Mouse (Mus musculus) large intestine, adult 2 months (tissue): ENCODE results near the gene Apeh. TPM values are rescaled to one million over a fixed set of nuclear protein-coding genes. Genes with fewer than 3 reads are reported as not detected.

Experiments
- DNase-seq: peaks from one replicate; pipeline ENCODE4 v3.0.0-alpha.2; 2012; ENCODE audit warnings: low read depth, low spot score
- WGBS: fragments of 180-500 bp; shearing (Covaris S2); methylation state at CpG from one replicate; pipeline ENCODE4 v1.1.7; 2018; 5-methylcytosine and 5-hydroxymethylcytosine counted together
- polyA plus RNA-seq: library from polyadenylated mRNA; depleted of rRNA; stranded (reverse); fragments of >200 nt; gene quantifications from 2 replicates; pipeline ENCODE4 v1.2.3, GENCODE M21; 2012

The Apeh gene
- polyA plus RNA-seq, 1 experiment: 173 TPM

DNA sequence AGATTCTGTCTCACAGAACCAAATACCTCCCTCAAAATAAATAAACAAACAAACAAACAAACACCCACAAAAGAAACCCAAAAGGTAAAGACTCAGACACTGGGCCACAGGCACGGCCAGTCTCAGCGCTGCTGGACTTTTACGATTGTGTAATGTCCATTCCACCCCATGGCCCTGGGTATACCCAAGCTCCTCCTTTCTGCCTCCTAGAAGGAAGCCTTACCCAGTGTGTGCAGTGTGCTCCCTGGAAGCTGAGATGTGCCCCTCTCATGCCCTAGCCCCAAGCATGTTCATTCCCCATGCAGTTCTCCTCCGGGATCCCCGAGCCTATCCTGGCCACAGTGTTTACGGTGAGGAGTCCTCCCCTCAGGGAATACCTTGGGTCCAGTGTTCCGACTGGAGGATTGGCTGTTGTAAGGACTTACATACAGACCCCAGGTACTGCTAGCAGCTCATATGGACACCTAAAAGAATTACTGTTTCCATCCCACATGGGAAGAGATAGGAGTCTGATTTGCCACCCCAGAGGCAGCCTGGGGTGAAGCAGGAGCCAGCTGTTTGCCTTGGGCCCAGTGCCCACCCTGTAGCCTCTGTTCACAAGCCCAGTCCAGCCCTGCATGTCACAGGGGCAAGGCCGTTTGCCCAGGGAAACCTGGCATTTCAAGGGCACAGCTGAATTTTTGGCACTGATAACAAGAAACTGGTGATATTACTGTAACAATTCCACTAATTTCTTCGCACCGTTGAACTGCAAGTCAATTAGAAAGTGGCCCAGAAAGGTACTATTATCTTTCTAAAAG lies 27.0 kb upstream of the Apeh start:
- WGBS: 90% methylated on average over 10 of the region's 10 CpGs
- DNase-seq: no peak

DNA sequence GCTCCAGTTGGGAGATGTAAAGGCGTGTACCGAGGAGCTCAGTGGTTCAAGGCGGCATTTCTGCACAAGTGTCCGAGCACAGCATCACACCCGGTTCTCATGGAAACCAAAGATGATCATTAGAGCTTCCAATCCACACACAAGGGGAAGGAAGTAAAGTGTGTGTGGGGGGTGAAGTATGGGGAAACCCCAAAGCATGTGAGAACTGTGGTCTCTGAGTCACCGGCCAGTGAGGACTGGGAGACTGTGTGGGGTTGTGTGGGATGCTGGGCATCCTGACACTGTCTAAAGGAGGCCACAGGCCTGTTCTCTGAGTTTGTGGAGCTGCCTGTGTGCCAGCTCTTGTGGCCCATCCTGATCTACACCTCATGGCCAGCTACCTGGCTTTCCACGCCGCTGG lies 26.3 kb upstream of the Apeh start:
- 84% methylated on average over 8 of the region's 8 CpGs for WGBS
- DNase-seq: no peak

DNA sequence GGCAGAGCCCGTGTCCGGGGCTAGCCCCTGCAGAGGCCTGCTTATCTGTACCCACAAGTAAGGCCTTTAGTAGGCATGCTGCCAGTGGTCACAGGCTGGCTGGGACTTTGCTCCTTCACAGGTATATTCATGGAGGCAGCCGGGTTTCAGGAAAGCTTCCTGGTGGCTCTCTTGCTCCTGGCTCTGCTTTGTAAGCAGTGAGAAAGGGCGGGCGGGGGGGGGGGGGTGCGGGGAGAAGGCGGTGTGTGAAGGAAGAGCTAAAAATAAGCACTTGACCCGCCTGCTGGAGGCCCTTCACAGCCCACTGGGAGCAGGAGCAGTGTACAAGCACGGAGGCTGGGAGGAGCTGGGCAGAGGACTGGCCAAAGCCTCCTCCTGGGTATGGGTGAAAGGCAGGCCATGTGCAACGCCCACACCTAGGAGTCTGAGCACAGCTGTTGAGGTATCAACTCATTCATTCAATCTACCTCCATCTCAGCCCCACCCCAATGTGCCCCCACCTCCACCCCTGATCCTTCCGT lies 25.5 kb upstream of the Apeh start:
- 13% methylated on average over 11 of the region's 11 CpGs for WGBS
- peak; percentile 60 for DNase-seq

DNA sequence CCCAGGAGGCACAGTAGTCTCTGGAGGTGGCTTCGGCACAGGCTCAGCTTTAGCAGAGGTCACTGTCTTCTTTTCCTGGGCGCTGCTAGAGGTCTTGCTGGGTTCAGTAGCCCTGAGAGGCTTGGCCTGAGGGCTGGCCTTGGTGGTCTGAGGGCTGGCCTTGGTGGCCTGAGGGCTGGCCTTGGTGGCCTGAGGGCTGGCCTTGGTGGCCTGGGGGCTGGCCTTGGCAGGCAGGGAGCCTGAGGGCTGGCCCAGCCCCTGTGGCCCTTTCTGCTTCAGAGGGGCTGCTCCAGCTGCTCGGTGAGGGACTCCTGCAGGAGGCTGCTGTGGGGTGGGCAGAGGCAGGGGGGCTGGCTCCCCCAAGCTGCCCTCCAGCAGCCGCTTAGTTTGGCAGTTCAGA lies 22.7 kb upstream of the Apeh start:
- WGBS: 68% methylated on average over 4 of the region's 4 CpGs
- DNase-seq: no peak

DNA sequence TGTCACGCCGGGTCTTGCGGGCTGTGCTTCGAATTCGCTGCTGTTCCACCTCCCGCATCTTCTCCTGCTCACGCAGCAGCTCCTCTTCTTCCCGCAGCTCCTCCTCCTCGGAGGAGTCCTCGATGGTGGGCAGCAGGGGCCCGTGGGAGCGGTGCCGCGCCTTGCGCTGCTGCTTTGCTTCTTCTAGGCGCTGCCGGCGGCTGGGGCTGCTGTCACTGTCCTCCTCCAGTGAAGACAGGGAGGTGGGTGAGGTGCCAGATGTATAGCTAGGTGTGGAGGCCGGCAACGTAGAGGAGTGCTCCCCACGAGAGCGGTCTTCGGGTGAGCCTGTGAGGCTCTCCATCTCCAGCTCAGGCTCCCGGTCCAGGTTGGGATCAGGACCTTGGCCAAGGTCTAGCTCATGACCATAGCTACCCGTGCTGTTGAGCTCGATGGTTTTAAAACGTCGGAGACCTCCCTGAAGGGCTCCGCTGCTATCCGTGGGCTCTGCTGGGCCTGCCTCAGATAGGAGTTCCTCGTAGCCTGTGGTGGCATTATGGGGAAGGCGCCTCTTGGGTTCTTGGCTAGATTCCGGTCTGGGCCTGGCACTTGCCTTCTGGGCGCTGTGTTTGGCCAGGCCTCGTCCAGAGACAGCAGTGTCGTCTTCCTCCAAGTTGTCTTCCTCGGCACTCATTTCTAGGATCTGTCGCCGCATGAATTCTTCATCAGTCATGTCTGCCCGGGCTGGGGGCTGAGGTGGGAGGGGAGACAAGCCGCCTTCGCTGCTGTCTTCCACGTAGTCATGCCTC lies 21.1 kb upstream of the Apeh start:
- 84% methylated on average over 43 of the region's 43 CpGs for WGBS

DNA sequence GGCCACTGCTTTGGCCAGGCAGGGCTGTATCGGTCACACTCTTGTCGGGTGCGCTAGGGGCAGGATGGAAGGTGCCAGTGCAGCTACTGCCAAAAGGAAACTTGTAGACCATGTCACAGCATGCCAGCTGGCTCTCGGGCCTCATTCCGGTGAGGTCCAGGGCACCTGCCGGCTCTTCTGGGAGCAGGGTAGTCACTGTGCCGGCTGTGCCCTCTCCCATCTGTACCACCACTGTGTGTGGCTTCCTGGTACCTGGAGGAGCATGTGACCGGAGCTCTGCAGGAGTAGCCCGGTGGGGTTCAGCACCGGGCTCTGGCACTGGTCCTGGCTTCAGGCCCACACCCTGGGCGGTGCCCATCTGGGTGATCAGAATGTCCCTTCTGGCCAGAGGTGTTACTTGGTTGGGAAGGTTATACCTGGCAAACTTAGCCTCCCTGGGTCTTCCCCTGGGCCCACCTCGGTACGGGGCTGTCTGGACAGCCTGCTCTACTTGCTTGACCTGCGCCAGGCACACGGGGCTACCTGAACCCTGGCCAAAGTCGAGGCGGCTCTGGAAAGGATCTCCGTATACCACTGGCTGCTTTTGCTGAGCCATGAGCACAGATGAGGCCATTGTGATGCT lies 18.4 kb upstream of the Apeh start:
- WGBS: 72% methylated on average over 18 of the region's 18 CpGs
- no peak for DNase-seq

More for the DNA sequence above, 21.1 kb upstream of the Apeh start:
- no peak for DNase-seq

DNA sequence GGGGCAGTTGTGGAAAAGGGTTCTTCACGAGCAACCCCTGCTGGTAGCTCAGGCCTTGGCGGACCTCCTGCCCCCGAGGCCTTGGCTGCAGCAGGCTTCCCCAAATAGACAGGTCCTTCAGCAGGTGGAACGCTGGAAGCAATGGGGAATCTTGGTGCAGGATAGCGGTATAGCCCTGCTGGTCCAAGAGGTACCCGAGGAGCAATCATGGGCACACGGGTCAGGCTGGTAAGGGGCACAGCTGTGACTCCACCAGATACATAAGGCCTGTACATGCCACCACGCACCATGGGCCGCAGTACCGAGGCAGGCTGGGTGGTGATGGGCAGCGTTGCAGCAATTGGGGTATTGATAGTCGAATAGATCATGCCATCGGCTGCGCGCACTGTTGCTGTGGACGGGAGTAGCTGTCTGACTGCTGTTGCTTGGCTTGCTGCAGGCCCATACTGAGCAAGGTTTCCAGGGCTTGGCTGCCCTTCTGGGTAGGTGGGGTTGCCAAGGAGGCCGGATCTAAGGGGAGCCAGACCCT lies 17.3 kb upstream of the Apeh start:
- DNase-seq: no peak
- WGBS: 74% methylated on average over 17 of the region's 17 CpGs

DNA sequence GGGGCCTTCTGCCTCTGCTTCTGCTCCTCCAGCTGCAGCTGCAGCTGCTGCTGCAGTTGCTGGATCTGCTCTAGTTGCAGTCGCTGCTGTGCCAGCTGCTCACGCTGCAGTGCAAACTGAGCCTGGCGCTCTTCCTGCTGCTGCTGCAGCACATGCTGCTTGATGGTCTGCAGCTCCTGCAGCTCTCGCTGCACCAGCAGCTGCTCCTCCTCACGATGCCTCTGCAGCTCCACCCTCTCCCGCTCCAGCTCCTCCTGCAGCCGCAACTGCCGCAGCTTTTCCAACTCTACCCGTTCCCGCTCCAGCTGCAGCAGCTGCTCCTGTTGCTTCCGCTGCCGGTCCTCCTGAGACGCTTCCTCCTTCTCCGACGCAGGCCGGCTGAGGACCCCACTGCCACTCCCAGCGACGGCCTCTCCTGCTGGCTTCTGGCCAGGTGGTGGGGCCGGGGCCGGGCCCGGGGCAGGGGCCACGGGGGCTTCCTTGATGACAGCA lies 16.7 kb upstream of the Apeh start:
- 5% methylated on average over 22 of the region's 22 CpGs for WGBS

DNA sequence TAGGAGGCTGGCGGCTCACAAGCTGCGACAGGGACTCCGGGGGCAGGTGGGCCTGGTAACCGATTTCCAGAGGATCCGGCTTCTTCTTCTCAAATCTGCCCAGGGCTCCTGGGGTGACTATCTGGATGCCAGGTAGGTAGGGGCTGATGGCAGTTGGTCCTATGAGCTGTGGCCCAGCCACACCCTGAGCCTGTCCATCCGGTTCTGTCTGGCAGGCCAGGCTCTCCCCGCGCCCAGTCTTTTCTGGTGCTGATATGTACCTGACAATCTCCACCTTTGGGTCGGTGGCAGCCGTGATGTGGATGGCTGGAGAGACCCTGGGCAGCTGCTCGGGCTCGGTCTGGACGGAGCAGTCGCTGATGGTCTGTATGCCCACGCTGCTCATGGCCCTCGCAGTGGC lies 15.8 kb upstream of the Apeh start:
- no peak for DNase-seq
- 32% methylated on average over 16 of the region's 16 CpGs for WGBS

More for the DNA sequence above, 16.7 kb upstream of the Apeh start:
- DNase-seq: no peak

DNA sequence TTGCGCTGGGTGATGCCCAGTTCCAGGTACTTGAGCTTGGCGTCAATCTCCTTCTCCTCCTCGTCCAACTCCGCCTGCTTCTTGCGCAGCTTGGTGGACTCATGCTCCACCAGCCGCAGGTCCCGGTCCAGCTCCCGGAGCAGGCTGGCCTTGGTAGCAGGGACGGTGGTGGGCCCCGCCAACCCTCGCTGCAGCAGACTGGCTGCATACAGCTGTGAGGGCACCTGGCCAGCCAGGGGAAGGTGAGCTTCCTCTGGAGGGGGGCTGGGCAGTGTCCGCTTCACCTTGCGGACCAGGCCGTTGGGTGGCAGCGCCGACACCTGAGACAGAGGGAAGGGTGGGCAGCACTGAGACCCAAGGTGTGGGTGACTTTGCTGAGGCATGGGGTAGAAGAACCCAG lies 13.5 kb upstream of the Apeh start:
- DNase-seq: no peak
- WGBS: 90% methylated on average over 16 of the region's 16 CpGs

DNA sequence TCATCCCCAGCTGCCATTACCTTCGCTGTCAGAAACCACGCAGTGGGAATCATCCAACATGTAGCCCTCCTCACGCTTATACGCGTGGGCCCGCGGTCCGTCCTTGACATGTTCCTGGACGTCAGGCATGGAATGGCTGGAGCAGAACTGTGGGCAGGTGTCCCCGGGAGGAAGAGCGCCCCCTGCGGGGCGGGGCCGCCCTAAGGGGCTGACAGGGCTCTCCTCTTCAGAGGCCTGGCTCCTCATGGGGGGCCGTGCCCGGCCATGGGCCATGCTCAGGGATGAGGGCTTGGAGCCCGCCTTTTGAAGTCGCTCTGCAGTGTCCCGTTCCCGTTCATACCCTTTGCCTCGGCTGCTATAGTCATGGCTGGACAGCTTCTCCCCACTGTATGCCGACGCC lies 11.7 kb upstream of the Apeh start:
- WGBS: 88% methylated on average over 23 of the region's 23 CpGs

DNA sequence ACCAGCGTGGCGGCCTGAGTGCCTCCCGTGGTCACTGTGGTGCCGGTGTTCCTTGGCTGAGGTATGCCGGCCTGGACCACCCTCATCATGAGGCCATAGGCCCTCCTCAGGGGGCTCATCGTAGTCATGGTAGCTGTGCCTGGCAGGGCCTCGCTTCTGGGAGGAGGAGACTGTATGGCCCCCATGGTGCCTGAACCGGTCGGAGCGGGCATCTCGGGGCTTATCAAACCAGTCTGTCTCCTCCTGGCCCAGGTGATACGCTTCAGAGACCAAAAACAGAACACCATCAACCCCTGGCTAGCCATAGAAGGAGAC lies 11.1 kb upstream of the Apeh start:
- DNase-seq: no peak
- WGBS: 80% methylated on average over 12 of the region's 12 CpGs

More for the DNA sequence above, 11.7 kb upstream of the Apeh start:
- no peak for DNase-seq

DNA sequence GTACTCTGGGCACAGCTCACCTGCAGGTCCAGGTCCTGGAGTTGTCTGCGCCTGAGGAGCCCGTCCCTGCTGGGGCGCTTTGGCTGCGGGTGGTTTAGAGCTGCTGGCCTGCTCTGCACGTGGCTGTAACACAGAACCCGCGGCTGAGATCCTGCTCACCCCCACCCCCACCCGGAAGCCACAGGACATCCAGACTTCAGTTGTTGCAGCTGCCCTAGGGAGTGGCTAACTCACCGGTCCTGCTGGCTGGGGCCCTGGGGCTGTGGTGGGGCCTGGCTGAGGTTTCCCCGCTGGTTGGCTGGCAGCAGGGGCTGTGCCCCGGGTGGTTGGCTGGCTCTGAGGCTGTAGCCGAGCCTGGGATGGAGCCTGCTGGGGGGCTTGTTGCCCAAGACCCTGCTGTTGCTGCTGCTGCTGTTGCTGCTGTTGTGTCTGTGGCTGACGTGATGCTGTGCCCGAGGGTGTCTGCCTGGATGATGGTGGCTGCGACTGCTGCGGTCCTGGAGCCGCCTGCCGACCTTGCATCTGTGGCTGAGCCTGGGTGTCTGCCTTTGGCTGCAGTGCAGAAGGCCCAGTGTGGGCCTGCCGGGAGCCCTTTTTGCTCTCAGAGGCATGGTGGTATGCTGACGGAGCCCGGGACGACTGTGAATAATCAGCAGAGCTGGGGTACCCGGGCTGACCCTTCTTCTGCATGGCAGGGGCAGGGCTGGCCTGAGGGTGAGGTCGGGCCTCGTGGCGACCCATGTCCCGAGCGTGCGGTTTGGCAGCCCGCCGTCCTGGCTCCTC lies 10.6 kb upstream of the Apeh start:
- 36% methylated on average over 31 of the region's 31 CpGs for WGBS
- no peak for DNase-seq

DNA sequence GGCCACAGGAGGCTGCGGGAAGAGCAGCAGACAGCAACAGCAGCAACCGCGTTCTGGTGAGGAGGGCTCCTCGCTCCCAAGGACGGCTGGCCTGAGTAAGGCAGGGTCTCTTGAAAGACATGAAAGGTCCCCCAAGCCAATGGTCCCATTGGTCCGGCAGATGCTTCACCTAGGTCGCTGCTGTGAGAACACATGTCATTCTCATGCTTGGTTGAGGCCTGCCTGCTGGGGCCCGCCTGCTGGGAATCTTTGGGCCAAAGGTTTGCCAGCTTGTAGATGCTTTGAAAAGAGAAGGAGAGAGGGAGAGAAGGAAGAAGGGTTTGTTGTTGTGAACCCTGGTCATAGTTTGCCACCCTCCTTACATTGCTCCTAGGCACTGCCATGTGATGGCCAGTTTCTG lies 5.2 kb upstream of the Apeh start:
- WGBS: 91% methylated on average over 8 of the region's 8 CpGs
- DNase-seq: no peak

DNA sequence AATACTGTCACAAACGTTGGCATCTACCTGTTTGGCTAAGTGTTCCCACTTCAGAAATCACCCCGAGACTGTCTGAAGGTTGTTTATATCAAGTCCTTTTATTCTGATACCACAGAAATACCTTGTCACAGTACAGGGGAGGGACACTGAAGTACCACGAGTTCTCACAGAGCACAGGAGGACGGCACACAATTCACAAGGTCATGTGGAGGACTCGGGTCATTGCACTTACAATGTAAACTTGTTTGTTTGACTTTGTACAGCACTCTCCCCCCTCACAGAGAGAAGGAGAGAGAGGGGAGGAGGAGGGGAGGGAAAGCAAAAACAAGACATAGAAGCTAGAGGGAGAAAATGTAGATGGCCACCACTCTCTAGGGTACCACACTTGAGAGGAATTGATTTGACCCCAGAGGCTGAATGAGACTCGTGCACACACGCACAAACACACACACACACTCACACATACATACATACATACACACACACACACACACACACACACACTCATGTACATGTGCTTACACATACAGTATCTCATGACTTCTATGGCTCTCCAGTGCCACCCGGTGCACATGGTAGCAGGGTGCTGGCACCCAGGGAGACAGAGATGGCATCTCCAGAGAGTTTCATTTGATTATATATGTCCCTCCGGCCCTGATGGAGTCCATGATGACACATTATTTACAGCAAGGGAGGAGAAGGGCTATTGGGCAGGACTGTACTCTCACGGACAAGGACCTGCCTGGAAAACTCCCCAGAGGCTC lies 1.7 kb upstream of the Apeh start:
- DNase-seq: no peak
- 41% methylated on average over 10 of the region's 10 CpGs for WGBS

DNA sequence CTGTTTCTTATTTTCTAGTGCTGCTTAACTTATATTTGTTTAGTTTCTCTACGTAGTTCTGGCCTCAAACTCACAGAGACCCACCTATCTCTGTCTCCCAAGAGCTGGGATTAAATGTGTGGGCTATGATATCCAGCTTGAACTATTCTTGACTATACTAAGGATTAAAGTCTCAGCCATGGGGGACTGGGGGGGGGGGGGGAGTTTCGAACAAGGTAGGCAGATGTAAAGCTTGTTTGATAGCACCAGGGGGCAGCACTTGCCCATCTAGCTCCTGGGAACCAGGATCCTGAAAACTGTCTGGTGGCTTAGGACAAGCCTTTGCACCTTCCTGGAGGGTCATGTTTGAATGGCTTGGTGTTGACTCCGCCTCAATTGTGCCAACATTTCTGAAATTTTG lies 1.1 kb upstream of the Apeh start:
- no peak for DNase-seq
- WGBS: 3% methylated on average over 3 of the region's 3 CpGs

DNA sequence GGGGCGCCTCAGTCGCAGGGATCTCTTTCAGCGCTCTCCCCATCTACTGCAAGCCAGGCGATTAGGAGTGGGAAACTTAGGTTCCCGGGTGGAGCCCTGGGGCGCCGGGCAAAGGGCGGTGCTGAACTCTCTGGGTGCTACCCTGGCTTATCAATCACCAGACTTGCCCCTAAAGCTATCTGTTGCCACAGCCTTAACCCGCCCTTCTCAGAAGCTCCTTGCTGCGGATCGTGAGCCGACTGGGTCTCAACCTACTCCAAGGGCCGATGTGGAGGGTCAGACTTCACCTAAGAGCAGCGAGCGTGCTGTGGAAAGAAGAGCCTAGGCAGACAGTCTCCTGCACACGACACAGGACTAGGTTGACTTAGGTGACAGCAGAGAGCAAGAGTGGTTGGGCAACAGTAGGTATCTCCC lies 599 bp upstream of the Apeh start:
- DNase-seq: no peak
- WGBS: 0% methylated on average over 16 of the region's 16 CpGs

DNA sequence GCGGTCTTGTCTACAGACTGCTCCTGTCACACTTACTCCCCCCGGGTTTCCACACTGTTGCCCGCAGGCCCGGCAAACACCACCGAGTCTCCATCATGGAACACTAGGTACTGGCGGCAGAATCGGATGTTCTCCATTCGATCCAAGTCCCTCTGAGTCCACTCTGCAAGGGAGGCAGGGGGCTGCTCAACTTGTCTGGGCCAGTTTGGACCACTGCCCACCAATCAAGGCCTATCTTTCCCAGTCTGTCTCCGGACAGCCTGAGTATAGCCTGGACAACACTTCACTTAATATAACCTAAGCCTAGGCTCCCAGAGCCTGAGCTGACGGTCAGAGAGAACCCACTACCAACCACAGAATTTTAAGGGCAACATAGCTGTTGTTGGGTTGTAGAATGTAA lies 820 bp downstream of the Apeh start:
- DNase-seq: no peak
- WGBS: 57% methylated on average over 10 of the region's 10 CpGs
